Mouse (Mus musculus): Measurements from ENCODE around the gene Cnih4.

- TF ChIP-seq CTCF (IDR thresholded peaks at IDR 0.05; ENCODE audit: insufficient read depth, low read length) (no peak), POLR2A (IDR thresholded peaks at IDR 0.05; ENCODE audit: borderline replicate concordance, extremely low read depth, low read depth, low read length) (no peak)
Observed at GRCm38 (mm10) chr1:181126766-181127165, 17.7 kb upstream of the Cnih4 start.

All from lung, adult 2 months (tissue).